Mouse (Mus musculus) macrophage (primary cell): ENCODE measurements around the gene Ttyh2. TPM values are rescaled to one million over a fixed set of nuclear protein-coding genes. Genes with fewer than 3 reads are reported as not detected.

Source experiments
- H3K27ac ChIP-seq: fragments of 350-480 bp; formaldehyde crosslinking; 2 replicates; pipeline ENCODE4 v1.9.0; 2021
- H3K36me3 ChIP-seq: fragments of 350-480 bp; formaldehyde crosslinking; 2 replicates; pipeline ENCODE4 v1.9.0; 2021; ENCODE audit errors: inconsistent target
- H3K4me3 ChIP-seq: fragments of 350-480 bp; formaldehyde crosslinking; 2 replicates; pipeline ENCODE4 v1.9.0; 2021; ENCODE audit errors: inconsistent target
- H3K79me2 ChIP-seq: fragments of 350-480 bp; formaldehyde crosslinking; 2 replicates; pipeline ENCODE4 v1.9.0; 2021; ENCODE audit errors: inconsistent target
- WGBS: methylation state at CpG from one replicate; pipeline ENCODE4 v1.1.7; 2026; ENCODE audit warnings: inconsistent platforms; ENCODE audit not compliant: missing documents; 5-methylcytosine and 5-hydroxymethylcytosine counted together
- polyA plus RNA-seq: library from polyadenylated mRNA; stranded (reverse); fragments of 250-400 nt; gene quantifications from 3 replicates; pipeline ENCODE4 v1.2.4, GENCODE M21; 2018; ENCODE audit warnings: inconsistent platforms

Gene Ttyh2
- polyA plus RNA-seq, 1 experiment from 2014 or later, result 90.0 TPM

DNA sequence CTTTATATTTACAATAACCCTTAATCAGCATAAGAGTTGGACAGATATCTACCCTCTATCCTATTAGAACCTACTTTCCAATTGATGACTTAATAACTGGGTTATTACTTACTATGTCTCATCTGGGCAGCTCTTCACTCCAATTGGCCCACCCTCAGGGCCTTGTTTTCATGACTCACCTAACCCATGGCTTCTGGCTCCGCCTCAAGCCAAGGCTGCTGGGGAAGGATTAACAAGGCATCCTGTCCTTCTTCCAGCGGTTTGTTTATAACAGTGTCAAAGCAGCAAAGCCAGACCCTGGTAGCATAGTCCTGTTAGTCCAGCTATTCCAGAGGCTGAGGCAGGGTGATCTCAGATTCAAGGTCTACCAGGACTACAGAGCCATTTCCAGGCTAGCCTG, 19.2 kb downstream of the Ttyh2 start:
- Histone ChIP-seq H3K4me3 (no peak overlapping the region), H3K27ac (peak overlapping the region; percentile 12; the same call in 1 of the 2 replicates), H3K79me2 (peaks cover 54% of the 10 kb centered on the region; the same call in 1 of the 2 replicates), H3K36me3 (peaks cover 96% of the 10 kb centered on the region)
- WGBS, result 100% methylated on average over 2 of the region's 2 CpGs

DNA sequence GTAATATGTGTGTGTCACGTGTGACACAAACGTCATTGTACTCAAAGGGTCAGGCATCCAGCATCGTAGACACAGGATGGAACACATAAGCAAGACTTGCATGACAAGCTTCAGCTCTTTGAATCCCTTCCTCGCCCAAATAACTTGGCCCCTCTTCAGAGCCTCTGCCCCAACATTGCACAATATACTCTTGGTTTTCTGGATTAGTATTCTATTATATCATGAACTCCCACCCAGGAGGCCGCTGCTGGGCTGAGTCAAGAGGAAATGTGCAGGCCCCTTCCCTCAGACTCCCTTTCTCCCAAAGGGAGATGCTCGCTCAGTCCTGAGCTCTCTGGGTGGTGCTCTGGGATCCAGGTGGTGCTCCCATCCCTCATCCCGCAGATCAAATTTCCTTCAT, 23.3 kb downstream of the Ttyh2 start:
- Histone ChIP-seq H3K27ac (no peak overlapping the region), H3K36me3 (peaks cover 89% of the 10 kb centered on the region), H3K4me3 (no peak overlapping the region), H3K79me2 (peaks cover 15% of the 10 kb centered on the region; the same call in 1 of the 2 replicates)
- 93% methylated on average over 7 of the region's 7 CpGs for WGBS

DNA sequence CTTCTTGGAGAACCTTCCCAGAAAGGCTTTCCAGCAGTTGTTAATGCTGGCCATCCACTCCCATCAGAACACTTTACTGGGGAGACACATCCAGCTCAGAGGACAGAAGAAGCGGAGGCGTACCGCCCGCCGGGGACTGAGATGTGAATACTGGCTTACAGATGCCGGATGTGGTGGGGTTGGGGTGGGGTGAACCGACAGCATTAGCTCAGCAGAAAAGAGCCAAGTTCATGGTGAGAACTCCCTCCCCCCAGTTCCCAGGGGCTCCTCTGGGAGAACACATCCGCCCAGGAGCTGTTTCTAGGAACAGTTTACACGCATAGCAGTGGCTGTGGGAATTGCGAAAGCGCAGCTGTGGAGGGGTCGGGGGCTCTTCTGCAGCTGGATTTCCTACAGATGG, 24.3 kb downstream of the Ttyh2 start:
- 69% methylated on average over 12 of the region's 12 CpGs for WGBS
- no peak overlapping the region for H3K27ac ChIP-seq
- H3K79me2 ChIP-seq, result peaks cover 13% of the 10 kb centered on the region; the same call in 1 of the 2 replicates
- no peak overlapping the region for H3K4me3 ChIP-seq
- H3K36me3 ChIP-seq, result peaks cover 92% of the 10 kb centered on the region

DNA sequence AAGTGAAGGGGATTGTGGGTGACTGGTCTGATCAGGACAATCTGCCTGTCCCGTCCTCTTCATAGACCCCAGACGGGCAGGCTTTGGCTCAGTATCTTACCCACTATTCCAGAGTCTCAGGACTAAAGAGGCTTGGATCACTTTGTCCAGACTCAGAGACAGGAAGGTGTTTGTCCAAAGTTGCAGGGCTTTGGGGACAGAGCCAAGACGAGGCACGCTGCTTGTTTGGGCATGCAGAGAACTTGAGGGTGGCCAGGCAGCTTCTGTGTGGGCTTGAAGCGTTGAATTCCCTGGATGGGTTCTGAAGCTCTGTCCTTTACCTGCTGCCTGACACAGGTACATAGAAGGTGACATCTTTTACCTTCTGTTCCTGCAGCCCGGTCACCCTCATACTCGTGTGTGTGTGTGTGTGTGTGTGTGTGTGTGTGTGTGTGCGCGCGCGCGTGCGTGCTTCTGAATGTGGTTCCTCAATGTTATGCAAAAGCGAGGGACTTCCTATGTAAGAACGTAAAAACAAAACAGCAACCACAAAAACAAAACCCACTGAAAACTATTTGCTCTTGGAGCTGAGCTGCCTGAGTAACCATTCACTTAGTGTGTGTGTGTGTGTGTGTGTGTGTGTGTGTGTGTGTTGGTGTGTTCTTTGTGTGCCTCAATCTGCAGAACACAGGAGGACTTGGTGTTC, 27.2 kb downstream of the Ttyh2 start:
- WGBS, result 73% methylated on average over 6 of the region's 15 CpGs
- Histone ChIP-seq H3K79me2 (no peaks in the 10 kb centered on the region), H3K36me3 (peaks cover 83% of the 10 kb centered on the region), H3K4me3 (no peak overlapping the region), H3K27ac (no peak overlapping the region)

DNA sequence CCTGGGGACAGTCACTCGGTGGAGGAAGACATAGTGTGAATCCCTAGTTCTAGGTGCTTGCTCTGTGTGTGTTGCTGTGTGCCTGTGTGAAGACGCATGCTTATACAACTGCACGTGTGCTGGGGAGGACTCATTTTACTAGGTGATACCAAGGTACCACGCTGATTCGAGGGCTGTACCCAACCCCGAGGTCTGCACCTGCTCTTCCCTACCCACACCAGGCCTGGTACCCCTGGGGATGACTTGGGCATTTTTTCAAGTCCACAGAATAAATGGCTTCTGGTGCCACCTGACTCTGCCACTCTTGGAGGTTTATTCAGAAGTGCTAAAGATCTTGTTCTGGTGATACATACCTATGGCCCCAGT, 27.7 kb downstream of the Ttyh2 start:
- H3K36me3 ChIP-seq, result peaks cover 83% of the 10 kb centered on the region
- no peaks in the 10 kb centered on the region for H3K79me2 ChIP-seq
- 64% methylated on average over 6 of the region's 6 CpGs for WGBS
- H3K27ac ChIP-seq, result no peak overlapping the region
- H3K4me3 ChIP-seq, result no peak overlapping the region

GRCm38 (mm10) chr11:114704071-114704913, 29.1 kb downstream of the Ttyh2 start:
- 92% methylated on average over 20 of the region's 22 CpGs for WGBS
- peaks cover 82% of the 10 kb centered on the region for H3K36me3 ChIP-seq
- H3K4me3 ChIP-seq, result no peak overlapping the region
- H3K79me2 ChIP-seq, result no peaks in the 10 kb centered on the region
- H3K27ac ChIP-seq, result no peak overlapping the region

GRCm38 (mm10) chr11:114706358-114706757, 31.1 kb downstream of the Ttyh2 start:
- Histone ChIP-seq H3K36me3 (peaks cover 81% of the 10 kb centered on the region), H3K27ac (no peak overlapping the region), H3K79me2 (no peaks in the 10 kb centered on the region), H3K4me3 (no peak overlapping the region)
- 31% methylated on average over 4 of the region's 5 CpGs for WGBS

GRCm38 (mm10) chr11:114711393-114711792, 36.2 kb downstream of the Ttyh2 start:
- 92% methylated on average over 3 of the region's 3 CpGs for WGBS
- Histone ChIP-seq H3K36me3 (peaks cover 89% of the 10 kb centered on the region), H3K27ac (no peak overlapping the region), H3K4me3 (no peak overlapping the region), H3K79me2 (no peaks in the 10 kb centered on the region)

- no peaks in the 10 kb centered on the region for H3K79me2 ChIP-seq
- WGBS, result 94% methylated on average over 10 of the region's 12 CpGs
- peaks cover 89% of the 10 kb centered on the region for H3K36me3 ChIP-seq
- H3K27ac ChIP-seq, result no peak overlapping the region
- H3K4me3 ChIP-seq, result no peak overlapping the region
Measured at GRCm38 (mm10) chr11:114711861-114712260, 36.6 kb downstream of the Ttyh2 start.

DNA sequence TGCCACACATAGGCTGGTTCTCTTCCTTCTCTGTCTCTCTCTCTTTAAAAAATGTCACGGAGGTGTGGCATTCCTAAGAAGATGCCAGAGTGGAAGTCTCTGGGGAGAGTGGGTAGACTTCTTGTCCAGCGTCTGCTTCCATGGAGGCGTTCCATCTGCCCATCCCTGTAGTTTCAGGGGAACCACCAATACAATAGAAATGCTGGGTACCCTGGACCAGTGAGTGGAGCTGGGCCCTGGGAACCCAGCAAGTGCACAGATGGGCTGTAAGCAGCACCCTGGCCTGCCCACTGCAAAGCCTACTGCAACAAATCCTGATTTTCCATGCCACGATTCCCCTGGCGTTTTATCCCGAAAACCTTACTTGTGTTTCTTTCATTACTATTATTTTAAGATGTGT, 39.3 kb downstream of the Ttyh2 start:
- no peak overlapping the region for H3K27ac ChIP-seq
- no peak overlapping the region for H3K4me3 ChIP-seq
- WGBS, result 98% methylated on average over 6 of the region's 6 CpGs
- H3K36me3 ChIP-seq, result peaks cover 73% of the 10 kb centered on the region
- H3K79me2 ChIP-seq, result no peaks in the 10 kb centered on the region

DNA sequence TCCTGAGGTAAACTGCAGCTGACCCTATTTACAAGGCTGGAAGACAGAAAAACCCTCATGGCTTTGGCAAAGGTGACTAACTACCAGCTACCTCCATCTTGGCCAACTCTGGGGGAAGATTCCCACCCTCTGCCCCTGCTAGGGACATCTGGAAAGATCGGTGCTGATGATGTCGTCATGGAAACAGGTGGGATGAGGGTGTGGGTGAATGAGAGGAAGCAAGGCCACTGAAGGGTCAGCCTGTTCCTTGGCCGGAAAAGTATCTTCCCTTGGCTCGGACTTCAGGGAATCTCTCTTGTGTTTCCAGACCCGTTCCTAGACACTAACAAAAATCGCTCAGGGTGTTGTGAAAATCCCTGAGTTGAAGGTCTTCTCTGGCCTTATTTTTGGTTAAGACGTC, 40.3 kb downstream of the Ttyh2 start:
- Histone ChIP-seq H3K27ac (no peak overlapping the region), H3K4me3 (no peak overlapping the region), H3K79me2 (no peaks in the 10 kb centered on the region), H3K36me3 (peaks cover 67% of the 10 kb centered on the region)
- 94% methylated on average over 7 of the region's 7 CpGs for WGBS

DNA sequence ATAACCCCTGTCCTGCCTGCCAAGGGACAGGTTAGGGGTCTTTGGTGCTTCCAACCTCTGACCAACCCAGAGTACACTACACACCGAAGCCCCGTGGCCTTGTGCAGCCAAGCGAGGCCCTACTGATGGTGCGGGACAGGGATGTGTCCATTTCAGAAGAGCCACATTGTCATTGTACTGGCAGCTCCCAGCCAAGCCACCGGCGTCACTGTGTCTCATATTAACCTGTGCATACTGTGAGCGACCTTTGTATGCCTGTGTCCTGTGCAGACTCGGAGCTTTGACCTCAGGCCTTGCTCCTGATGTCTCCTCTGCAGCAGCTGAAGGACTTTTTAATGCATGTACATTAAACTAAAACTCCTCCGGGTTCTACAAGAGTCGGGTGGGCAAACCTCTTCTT, 45.3 kb downstream of the Ttyh2 start:
- Histone ChIP-seq H3K4me3 (no peak overlapping the region), H3K79me2 (no peaks in the 10 kb centered on the region), H3K27ac (no peak overlapping the region), H3K36me3 (peaks cover 23% of the 10 kb centered on the region)
- 94% methylated on average over 10 of the region's 10 CpGs for WGBS

GRCm38 (mm10) chr11:114722438-114722837, 47.2 kb downstream of the Ttyh2 start:
- no peaks in the 10 kb centered on the region for H3K79me2 ChIP-seq
- no peak overlapping the region for H3K27ac ChIP-seq
- 93% methylated on average over 8 of the region's 8 CpGs for WGBS
- H3K4me3 ChIP-seq, result no peak overlapping the region
- peaks cover 12% of the 10 kb centered on the region; the same call in 1 of the 2 replicates for H3K36me3 ChIP-seq

- Histone ChIP-seq H3K27ac (0 out of 2 replicates have a peak overlapping the region, but pooled peaks have one; percentile 7), H3K36me3 (peaks cover 12% of the 10 kb centered on the region; the same call in 1 of the 2 replicates), H3K79me2 (no peaks in the 10 kb centered on the region), H3K4me3 (no peak overlapping the region)
- WGBS, result 82% methylated on average over 13 of the region's 13 CpGs
Measured at GRCm38 (mm10) chr11:114723030-114723429, 47.8 kb downstream of the Ttyh2 start.
